Mouse (Mus musculus) erythroblast, embryonic 14.5 days (primary cell): ENCODE data around the gene Hnrnph3. TPM values are rescaled to one million over a fixed set of nuclear protein-coding genes. Genes with fewer than 3 reads are reported as not detected.

Source experiments
- H3K27me3 ChIP-seq: 2 replicates; pipeline ENCODE4 v1.6.1; 2012; ENCODE audit warnings: inconsistent platforms; ENCODE audit not compliant: control insufficient read depth
- H3K36me3 ChIP-seq: 2 replicates; pipeline ENCODE4 v1.6.1; 2012; ENCODE audit warnings: mild to moderate bottlenecking, inconsistent platforms; ENCODE audit not compliant: control insufficient read depth
- H3K4me1 ChIP-seq: 2 replicates; pipeline ENCODE4 v1.6.1; 2012; ENCODE audit warnings: inconsistent platforms; ENCODE audit not compliant: control insufficient read depth
- H3K4me3 ChIP-seq: replicated peaks from 2 replicates; pipeline ENCODE3; 2012; ENCODE audit warnings: moderate library complexity, mild to moderate bottlenecking, inconsistent platforms
- H3K9me3 ChIP-seq: 2 replicates; pipeline ENCODE4 v1.6.1; 2012; ENCODE audit warnings: low read length, inconsistent platforms, mixed read lengths; ENCODE audit not compliant: control insufficient read depth
- GATA1 ChIP-seq: IDR thresholded peaks from 2 replicates; pipeline ENCODE4 v1.6.1; 2012; ENCODE audit warnings: low read length, inconsistent platforms, mixed read lengths
- TAL1 ChIP-seq: IDR thresholded peaks from 3 replicates; pipeline ENCODE4 v1.6.1; 2012; ENCODE audit warnings: low read length, inconsistent platforms, mixed read lengths
- polyA plus RNA-seq: library from polyadenylated mRNA; stranded (reverse); fragments of >175 nt; gene quantifications from 2 replicates; pipeline ENCODE4 v1.2.3, GENCODE M21; 2012

The Hnrnph3 gene
- polyA plus RNA-seq, 1 experiment = 2.4 TPM

DNA sequence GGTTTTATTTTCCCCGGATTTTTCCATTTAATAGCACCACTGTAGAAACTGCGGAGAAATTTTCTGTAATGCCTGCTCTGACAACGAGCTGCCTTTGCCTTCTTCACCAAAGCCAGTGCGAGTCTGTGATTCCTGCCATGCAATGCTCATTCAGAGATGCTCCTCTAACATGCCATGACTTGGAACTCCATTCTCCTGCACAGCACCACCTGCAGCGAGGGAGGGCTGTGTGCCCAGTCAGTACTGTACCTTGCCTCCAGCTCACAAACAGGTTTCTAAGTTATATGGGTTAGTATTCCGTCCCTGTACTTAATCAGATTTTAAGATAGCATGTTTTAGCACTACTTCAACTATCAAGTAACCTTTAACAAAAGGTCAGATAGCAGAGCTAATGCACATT, 12.5 kb downstream of the Hnrnph3 start:
- TF ChIP-seq TAL1 = no peak
- TF ChIP-seq GATA1 = no peak
- H3K4me1 ChIP-seq = peaks cover 6% of the 10 kb centered on the region
- H3K36me3 ChIP-seq = peaks cover 81% of the 10 kb centered on the region
- no peak overlapping the region for H3K4me3 ChIP-seq
- H3K9me3 ChIP-seq = no peaks in the 10 kb centered on the region
- no peaks in the 10 kb centered on the region for H3K27me3 ChIP-seq

DNA sequence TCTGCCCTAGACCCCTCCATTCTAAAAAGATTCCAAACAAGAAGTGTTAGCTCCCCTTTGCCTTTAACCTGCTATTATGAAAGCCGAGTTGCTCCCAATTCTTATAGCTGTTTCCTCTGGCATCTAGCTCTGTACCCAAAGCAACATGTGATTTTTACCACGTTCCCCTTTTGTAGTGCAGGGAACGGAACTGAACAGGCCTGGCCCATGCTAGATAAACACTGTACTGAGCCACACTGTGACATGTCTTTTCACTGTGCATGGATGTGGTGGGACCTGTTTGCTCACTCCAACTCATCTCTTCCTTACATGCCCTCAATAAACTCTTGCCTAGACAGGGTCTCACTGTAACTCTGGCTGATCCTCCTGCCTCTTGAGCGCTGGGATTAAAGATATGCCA, 13.7 kb downstream of the Hnrnph3 start:
- Histone ChIP-seq H3K36me3 (peaks cover 68% of the 10 kb centered on the region), H3K9me3 (no peaks in the 10 kb centered on the region), H3K27me3 (no peaks in the 10 kb centered on the region), H3K4me3 (no peak overlapping the region), H3K4me1 (peaks cover 6% of the 10 kb centered on the region)
- no peak for TF ChIP-seq GATA1
- no peak for TF ChIP-seq TAL1

DNA sequence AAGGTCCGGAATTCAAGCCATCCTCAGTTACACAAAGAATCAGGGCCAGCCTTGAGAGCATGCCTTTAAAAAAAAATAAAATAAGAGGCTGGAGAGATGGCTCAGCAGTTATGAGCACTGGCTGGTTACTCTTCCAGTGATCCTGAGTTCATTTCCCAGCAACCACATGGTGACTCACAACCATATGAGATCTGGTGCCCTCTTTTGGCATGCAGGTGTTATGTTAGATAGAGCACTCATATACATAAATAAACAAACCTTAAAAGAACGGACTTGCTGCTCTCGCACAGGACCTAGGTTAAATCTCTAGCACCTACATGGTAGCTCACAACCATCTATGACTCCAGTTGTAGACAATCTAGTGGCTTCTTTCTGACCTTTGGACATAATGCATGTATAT, 15.8 kb downstream of the Hnrnph3 start:
- Histone ChIP-seq H3K36me3 (peaks cover 55% of the 10 kb centered on the region), H3K4me3 (no peak overlapping the region), H3K27me3 (no peaks in the 10 kb centered on the region), H3K4me1 (peaks cover 4% of the 10 kb centered on the region), H3K9me3 (no peaks in the 10 kb centered on the region)
- TF ChIP-seq GATA1 = no peak
- no peak for TF ChIP-seq TAL1

DNA sequence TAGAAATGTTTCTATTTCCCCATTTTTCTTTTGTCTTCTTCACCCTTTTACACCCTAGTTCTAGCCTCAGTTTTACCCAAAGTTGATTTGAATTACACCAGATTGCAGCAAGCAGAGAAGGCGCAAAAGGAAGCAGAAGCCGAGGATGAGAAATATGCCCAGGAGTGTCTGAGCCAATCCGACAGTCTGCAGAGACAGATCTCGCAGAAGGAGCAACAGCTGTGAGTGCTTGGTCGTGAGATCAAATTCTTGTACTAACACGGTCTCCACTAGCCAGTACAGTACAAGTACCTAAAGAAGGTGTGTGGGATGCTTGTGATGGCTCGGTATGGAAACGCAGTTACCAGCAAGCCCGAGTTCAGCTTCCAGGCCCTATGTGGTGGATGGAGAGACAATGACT, 19.5 kb downstream of the Hnrnph3 start:
- no peak for TF ChIP-seq GATA1
- TF ChIP-seq TAL1 = no peak
- Histone ChIP-seq H3K9me3 (no peaks in the 10 kb centered on the region), H3K4me1 (peaks cover 13% of the 10 kb centered on the region), H3K36me3 (peaks cover 21% of the 10 kb centered on the region), H3K4me3 (no peak overlapping the region), H3K27me3 (no peaks in the 10 kb centered on the region)

DNA sequence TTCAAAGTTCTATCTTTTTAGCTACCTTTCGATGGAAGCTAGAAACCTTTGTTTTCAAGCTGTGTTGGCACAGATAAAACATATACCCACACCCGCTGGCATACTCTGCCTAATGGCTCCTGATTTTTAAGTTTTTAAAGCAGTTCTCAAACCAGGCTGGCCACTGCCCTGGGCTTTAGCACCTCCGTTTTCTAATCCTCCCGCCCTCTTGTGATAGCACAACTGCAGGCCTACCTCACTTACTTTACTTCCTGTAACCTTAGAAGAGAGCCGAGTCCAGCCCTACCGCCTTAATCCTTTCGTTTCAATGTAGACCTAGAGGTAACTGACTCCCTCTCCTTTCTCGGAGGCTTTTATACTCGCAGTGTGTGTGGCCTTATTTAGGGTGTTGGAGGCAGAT, 20.8 kb downstream of the Hnrnph3 start:
- Histone ChIP-seq H3K9me3 (no peaks in the 10 kb centered on the region), H3K4me1 (peaks cover 13% of the 10 kb centered on the region), H3K4me3 (no peak overlapping the region), H3K36me3 (peaks cover 15% of the 10 kb centered on the region), H3K27me3 (no peaks in the 10 kb centered on the region)
- TF ChIP-seq GATA1 = no peak
- no peak for TF ChIP-seq TAL1

DNA sequence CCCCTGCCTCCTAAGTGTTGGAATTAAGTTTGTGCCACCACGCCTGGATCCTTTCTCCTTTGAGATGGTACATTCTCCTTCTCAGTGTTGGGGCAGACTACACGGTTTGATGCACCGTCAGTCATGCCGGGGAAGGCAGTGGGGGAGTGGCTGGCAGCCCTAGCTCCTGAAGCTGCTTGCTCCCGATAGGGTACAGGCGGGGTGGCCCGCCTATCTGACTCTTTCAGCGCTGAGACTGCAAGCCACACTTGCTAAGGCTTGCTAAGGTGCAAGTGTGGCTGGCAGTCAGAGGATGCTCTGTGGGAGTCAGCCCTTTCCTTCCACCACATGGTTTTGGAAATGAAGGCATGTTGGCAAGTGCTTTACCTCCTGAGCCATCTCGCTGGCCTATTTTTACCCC, 23.4 kb downstream of the Hnrnph3 start:
- no peak for TF ChIP-seq TAL1
- TF ChIP-seq GATA1 = no peak
- Histone ChIP-seq H3K4me3 (no peak overlapping the region), H3K36me3 (peaks cover 16% of the 10 kb centered on the region)

DNA sequence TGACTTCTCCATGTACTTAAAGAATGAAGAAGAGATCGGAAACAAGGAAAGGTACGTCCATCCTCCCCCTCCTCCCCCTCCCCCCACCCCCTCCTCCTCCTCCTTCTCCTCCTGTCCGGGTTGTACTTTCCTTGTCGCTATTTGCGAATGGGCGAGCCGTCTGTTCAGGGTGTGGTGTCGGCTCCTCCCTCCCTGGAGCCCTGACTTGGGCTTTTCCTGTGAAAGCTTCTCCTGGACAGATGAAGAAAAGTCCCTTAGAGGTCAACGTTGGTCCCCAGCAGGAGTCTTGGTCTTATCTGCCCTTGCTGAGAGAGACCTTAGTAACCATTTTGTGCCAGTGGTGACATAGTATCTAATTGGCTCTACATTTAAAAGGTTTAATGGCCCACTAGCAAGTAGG, 30.0 kb downstream of the Hnrnph3 start:
- Histone ChIP-seq H3K36me3 (peaks cover 9% of the 10 kb centered on the region), H3K9me3 (no peaks in the 10 kb centered on the region), H3K4me1 (no peaks in the 10 kb centered on the region; the same call in 1 of the 2 replicates), H3K4me3 (no peak overlapping the region), H3K27me3 (no peaks in the 10 kb centered on the region)
- TF ChIP-seq GATA1 (no peak), TAL1 (no peak)

More for the DNA sequence above, 23.4 kb downstream of the Hnrnph3 start:
- Histone ChIP-seq H3K4me1 (peaks cover 13% of the 10 kb centered on the region), H3K9me3 (no peaks in the 10 kb centered on the region), H3K27me3 (no peaks in the 10 kb centered on the region)

DNA sequence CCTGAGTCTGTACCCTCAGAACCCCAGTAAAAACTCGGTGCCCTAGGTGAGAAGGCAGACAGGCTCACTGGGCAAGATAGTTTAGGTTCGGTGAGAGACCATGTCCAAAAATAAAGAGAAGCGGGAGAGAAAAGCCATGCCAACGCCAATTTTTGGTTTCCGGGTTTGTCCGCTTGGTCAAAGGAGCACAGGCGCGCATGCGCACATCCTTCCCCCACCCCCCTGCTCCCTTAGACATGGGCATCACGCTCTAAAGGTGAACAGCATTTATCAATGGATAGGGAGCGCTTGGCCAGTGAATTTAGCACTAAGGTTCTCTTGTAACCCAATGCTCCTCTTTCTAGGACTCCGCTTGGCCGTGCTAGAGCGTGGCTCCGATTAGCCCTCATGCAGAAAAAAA, 33.4 kb downstream of the Hnrnph3 start:
- no peaks in the 10 kb centered on the region; the same call in 1 of the 2 replicates for H3K36me3 ChIP-seq
- H3K27me3 ChIP-seq = no peaks in the 10 kb centered on the region
- H3K9me3 ChIP-seq = no peaks in the 10 kb centered on the region
- no peak overlapping the region for H3K4me3 ChIP-seq
- TF ChIP-seq TAL1 (no peak), GATA1 (no peak)
- no peaks in the 10 kb centered on the region; the same call in 1 of the 2 replicates for H3K4me1 ChIP-seq

DNA sequence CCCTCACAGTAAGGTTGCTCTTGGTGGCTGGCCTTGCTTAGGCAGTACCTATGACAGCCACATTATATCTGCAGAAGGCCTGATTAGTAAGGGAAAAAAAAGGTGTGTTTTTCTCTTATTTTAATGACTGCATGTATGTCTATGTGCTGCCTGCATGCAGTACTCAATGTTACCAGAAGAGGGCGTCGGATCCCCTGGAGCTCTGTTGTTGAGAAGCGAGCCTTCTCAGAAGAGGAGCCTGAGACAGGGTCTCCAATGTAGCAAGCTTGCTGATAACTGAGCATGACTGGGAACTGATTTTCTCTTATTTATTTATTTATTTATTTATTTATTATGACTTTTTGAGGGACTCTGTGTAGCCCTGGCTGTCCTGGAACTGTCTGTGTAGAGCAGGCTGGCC, 36.7 kb downstream of the Hnrnph3 start:
- no peaks in the 10 kb centered on the region for H3K4me1 ChIP-seq
- H3K4me3 ChIP-seq = no peak overlapping the region
- no peaks in the 10 kb centered on the region; the same call in 1 of the 2 replicates for H3K36me3 ChIP-seq
- no peak for TF ChIP-seq GATA1
- no peak for TF ChIP-seq TAL1
- no peaks in the 10 kb centered on the region for H3K9me3 ChIP-seq
- no peaks in the 10 kb centered on the region for H3K27me3 ChIP-seq

DNA sequence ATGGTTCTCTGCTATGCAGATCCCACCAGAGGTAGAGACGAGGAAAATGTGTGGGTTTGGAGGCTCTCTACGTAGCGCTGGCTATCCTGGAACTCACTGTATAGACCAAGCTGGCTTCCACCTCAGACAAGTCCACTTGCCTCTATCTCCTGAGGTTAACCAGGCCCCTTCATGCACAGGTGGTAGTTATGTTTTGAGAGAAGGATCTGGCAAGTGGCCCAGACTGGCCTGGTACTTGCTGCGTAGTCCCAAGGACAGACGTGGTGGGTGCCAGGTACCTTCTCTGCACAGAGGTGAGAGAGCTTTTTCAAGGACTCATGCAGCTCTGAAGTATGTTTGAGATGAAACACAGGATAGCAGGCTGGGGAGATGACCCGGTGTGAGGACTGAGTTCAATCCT, 39.5 kb downstream of the Hnrnph3 start:
- Histone ChIP-seq H3K36me3 (no peaks in the 10 kb centered on the region; the same call in 1 of the 2 replicates), H3K4me3 (no peak overlapping the region), H3K4me1 (peaks cover 15% of the 10 kb centered on the region), H3K27me3 (peaks cover 7% of the 10 kb centered on the region), H3K9me3 (no peaks in the 10 kb centered on the region)
- TF ChIP-seq TAL1 (no peak), GATA1 (no peak)
